Mouse (Mus musculus): ENCODE measurements around the gene Cd4.

DNA sequence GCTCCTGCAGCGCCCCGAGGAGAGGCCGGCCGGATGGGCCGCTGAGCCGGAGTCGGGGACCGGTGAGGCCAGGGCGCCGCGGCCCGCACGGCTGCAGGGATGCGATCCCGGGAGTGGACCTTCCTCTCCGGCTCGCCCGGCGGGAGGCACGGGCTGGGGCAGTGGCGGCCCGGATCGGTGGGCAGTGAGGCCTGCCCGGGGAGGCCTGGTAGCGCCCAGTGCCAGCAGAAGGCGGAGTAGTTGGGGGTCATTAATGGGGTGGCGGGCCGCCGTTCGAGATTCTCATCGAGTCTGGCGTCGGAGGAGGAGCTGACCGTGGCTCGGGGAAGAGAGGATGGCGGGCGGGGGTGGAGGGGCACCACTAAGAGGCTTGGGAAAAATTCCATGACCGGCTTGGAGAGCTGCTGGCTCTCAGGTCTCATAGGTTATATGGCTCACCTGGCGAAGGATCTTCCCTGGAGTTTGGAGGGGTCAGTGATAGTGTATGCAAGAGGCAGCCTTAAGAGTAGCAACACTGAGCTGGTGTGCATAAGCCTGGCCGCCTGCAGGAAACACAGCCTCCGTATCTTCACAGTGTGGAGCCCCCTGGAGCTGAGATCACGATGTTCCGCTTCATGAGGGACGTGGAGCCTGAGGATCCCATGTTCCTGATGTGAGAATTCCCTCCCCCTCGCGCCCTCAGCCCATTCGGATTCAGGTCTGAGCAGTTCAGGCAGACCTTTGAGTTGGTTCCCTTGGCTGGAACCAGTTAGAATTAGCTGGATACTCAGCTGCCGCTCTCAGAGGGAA lies 43.7 kb upstream of the Cd4 start:
- TF ChIP-seq POLR2A (IDR thresholded peaks at IDR 0.05; ENCODE audit: extremely low read depth, insufficient read depth, low read length): no peak
- TF ChIP-seq CTCF (IDR thresholded peaks at IDR 0.05; ENCODE audit: low read depth, low read length): peak; percentile 17; the same call in 1 of the 2 replicates
